ENCODE assay signal across 8 mouse cellular contexts in the genomic region with DNA sequence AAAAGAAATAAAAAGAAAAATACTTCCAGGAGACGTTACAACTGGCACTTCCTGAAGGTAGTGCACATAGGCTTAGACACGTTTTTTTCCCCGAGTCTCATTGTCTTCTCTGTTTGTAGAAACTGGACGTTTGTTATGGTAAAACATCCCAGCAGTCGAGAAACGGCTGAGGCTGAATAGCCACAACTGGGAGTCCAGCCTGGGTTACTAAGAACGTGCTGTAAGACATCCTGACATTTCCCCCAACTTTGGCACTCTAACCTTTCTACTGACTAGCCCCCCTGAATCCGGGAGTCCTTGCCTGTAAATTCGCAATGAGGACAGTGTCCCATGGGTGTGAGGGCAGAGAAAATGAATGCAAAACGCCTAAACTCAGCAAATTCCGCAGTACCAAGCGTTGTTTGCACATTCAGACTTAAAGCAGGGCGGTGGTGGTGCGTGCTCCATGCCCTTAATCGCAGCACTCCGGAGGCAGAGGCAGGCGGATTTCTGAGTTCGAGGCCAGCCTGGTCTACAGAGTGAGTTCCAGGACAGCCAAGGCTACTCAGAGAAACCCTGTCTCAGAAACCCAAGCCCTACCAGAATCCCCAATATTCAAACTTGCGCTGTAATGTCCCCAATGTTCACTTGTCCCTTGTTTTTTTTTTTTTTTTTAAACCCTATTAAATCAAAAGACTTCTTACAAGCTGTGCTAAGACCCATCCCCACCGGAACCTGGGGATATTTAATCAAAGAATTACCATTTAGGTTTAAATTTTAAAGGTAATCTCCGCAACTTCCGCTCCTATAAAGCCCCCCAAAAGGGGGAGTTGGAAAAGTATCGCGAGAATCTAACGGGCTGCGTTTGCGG. TPM values are rescaled to one million over a fixed set of nuclear protein-coding genes. Genes with fewer than 3 reads are reported as not detected.
A peak's percentile ranks its signal among the peaks of the same experiment; 100 is the strongest.
DNase-seq lines count a peak whose midpoint lies in the region; ATAC-seq and TF ChIP-seq lines count a peak whose summit lies in the region.

No protein-coding gene starts in this region.

- intact Hi-C loops in heart, postnatal 10 days (cut with DNase I), result loop anchor here (2.0 kb wide), 1 partner anchor 171 kb away; no protein-coding TSS in a partner anchor

- no peak for TF ChIP-seq CTCF in C2C12 (IDR thresholded peaks at IDR 0.05; ENCODE audit: control insufficient read depth, insufficient read depth, insufficient read length)

- peak overlapping the region; percentile 90 for H3K4me3 ChIP-seq in C2C12 (ENCODE audit: insufficient read depth, poor library complexity, severe bottlenecking)

- H3K79me3 ChIP-seq in C2C12 (ENCODE audit: low read depth), result peaks cover 39% of the 10 kb centered on the region

- H3K79me2 ChIP-seq in C2C12 (ENCODE audit: control insufficient read depth, insufficient read depth), result peaks cover 44% of the 10 kb centered on the region

- peaks cover 21% of the 10 kb centered on the region for H3K36me3 ChIP-seq in C2C12 (ENCODE audit: control insufficient read depth, insufficient read depth)

- no peak for ATAC-seq in inflammation-experienced regulatory T-cells, adult 6 months

- H3K27me3 ChIP-seq in C2C12 (ENCODE audit: control insufficient read depth, insufficient read depth, insufficient read length), result no peaks in the 10 kb centered on the region

- peak; percentile 43 for DNase-seq in MN1 (ENCODE audit: low spot score)
- DNase-seq in embryo, embryonic 9.5 days (ENCODE audit: extremely low spot score), result peak; percentile 51
- DNase-seq in heart, postnatal 10 days, result peak; percentile 47 to 61
- peak; percentile 52 to 66 for DNase-seq in kidney, postnatal 4 days
- DNase-seq in lung, postnatal 25 days (ENCODE audit: low spot score), result peak; percentile 16
- DNase-seq in spleen, adult 12 weeks (ENCODE audit: low spot score), result peak; percentile 27

- H3ac ChIP-seq in C2C12 (ENCODE audit: control insufficient read depth, insufficient read length, low read depth), result peak overlapping the region; percentile 97

TF ChIP-seq in C2C12, 6 proteins besides CTCF, POLR2A, EP300 and RAD21:
- TF ChIP-seq MYOD1 (IDR thresholded peaks at IDR 0.05; ENCODE audit: control insufficient read depth, insufficient read length, low read depth), result no peak
- TF ChIP-seq MAX (IDR thresholded peaks at IDR 0.05), result no peak
- no peak for TF ChIP-seq USF1 (IDR thresholded peaks at IDR 0.05; ENCODE audit: low read depth)
- no peak for TF ChIP-seq CEBPB (IDR thresholded peaks at IDR 0.05; ENCODE audit: low read depth)

RNA-seq across cellular contexts. Expression of a gene that starts 0.8 kb away (rescaled TPM):
- 8.7 TPM for polyA plus RNA-seq in C2C12 (2012; fragmentation: generic; extraction: Trizol)
- total RNA-seq in heart, postnatal 10 days (2021), result 10 to 100 TPM; 31.6 to 32.7 TPM
- polyA plus RNA-seq in inflammation-experienced regulatory T-cells, adult 6 months (2017; shearing (Covaris generic)), result 10 to 100 TPM; 17.0 to 29.1 (median 28.8) TPM

RNA-seq across cellular contexts. Expression of a gene that starts 8.9 kb away (rescaled TPM):
- 18.0 TPM for polyA plus RNA-seq in C2C12 (2012; fragmentation: generic; extraction: Trizol)
- 10 to 100 TPM; 45.9 to 46.5 TPM for total RNA-seq in heart, postnatal 10 days (2021)
- polyA plus RNA-seq in inflammation-experienced regulatory T-cells, adult 6 months (2017; shearing (Covaris generic)), result 100 to 1,000 TPM in 1 of 3 experiments, 10 to 100 TPM in 2; 47.0 to 108 (median 55.5) TPM

RNA-seq across cellular contexts. Expression of a gene that starts 51.8 kb away (rescaled TPM):
- 2.0 TPM for polyA plus RNA-seq in C2C12 (2012; fragmentation: generic; extraction: Trizol)
- 10 to 100 TPM; 21.0 to 27.6 TPM for total RNA-seq in heart, postnatal 10 days (2021)
- polyA plus RNA-seq in inflammation-experienced regulatory T-cells, adult 6 months (2017; shearing (Covaris generic)), result 1 to 10 TPM; 3.5 to 7.2 (median 7.2) TPM
